Comparison of ENCODE assay signal across 8 mouse cellular contexts in the genomic region with DNA sequence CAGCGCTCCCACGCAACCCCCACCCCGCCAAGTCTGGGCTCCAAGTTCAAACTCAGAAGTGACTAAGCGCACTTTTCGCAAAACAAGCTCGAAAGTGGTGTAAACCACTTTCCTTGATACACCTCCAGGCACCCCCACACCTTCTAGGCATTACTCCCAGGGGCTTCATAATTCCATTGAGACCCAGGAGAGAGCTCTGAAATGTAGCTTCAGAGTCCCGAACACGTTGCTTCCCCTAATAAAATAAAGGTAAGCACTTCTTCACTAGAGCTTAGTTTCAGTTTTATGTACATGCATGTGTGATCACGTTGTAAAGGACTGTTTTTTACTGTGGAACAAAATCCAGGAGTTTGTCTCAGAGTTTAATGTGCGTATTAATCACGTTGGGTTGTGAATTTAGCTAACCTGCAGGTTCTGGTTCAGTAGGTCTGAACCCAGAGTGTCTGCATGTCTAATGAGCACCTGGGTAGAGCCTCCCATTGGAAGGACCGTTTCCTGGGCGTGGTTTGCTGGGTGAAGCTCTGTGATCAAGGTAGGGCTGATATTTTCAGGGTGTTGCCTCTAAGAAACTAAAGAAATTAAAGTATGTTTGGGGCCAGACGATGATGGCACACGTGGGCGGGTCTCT. TPM values are rescaled to one million over a fixed set of nuclear protein-coding genes. Genes with fewer than 3 reads are reported as not detected.
DNase-seq lines count a peak whose midpoint lies in the region; ATAC-seq lines count a peak whose summit lies in the region.

No protein-coding gene starts in this region.

- H3K27me3 ChIP-seq in forebrain, embryonic 16.5 days (replicated peaks; ENCODE audit: control insufficient read depth, insufficient read depth, low read length) = peaks cover 8% of the 10 kb centered on the region
- no peaks in the 10 kb centered on the region for H3K27me3 ChIP-seq in lung, embryonic 15.5 days

- peaks cover 10% of the 10 kb centered on the region for H3K4me1 ChIP-seq in forebrain, embryonic 16.5 days (replicated peaks; ENCODE audit: control insufficient read depth, insufficient read depth, low read length)
- H3K4me1 ChIP-seq in lung, embryonic 15.5 days = peaks cover 30% of the 10 kb centered on the region

- H3K9me3 ChIP-seq in forebrain, embryonic 16.5 days (ENCODE audit: control insufficient read depth, low read length) = no peaks in the 10 kb centered on the region
- no peaks in the 10 kb centered on the region for H3K9me3 ChIP-seq in lung, embryonic 15.5 days

- DNase-seq in 416B (ENCODE audit: low read depth) = peak; percentile 68
- peak; percentile 43 for DNase-seq in adipocyte (ENCODE audit: low spot score)
- DNase-seq in kidney, adult 11 months = peak; percentile 85
- DNase-seq in spleen, adult 12 weeks (ENCODE audit: low spot score) = peak; percentile 59
- DNase-seq in cerebellum, adult 9-10 months = no peak
- DNase-seq in retina, embryonic 14.5 days (ENCODE audit: low spot score) = no peak

- H3K9ac ChIP-seq in forebrain, embryonic 16.5 days (replicated peaks; ENCODE audit: low read depth, low read length) = peak overlapping the region; percentile 57; the same call in 1 of the 2 replicates
- peak overlapping the region; percentile 84 for H3K9ac ChIP-seq in lung, embryonic 15.5 days

- H3K4me2 ChIP-seq in forebrain, embryonic 16.5 days (ENCODE audit: low read length) = peak overlapping the region; percentile 88
- H3K4me2 ChIP-seq in lung, embryonic 15.5 days = peak overlapping the region; percentile 70

- WGBS in forebrain, embryonic 16.5 days = 14% methylated on average over 16 of the region's 16 CpGs
- WGBS in lung, embryonic 15.5 days = 10% methylated on average over 16 of the region's 16 CpGs

- peak overlapping the region; percentile 57 for H3K4me3 ChIP-seq in forebrain, embryonic 16.5 days (replicated peaks; ENCODE audit: low read length)
- H3K4me3 ChIP-seq in lung, embryonic 15.5 days = peak overlapping the region; percentile 79

- no peak for ATAC-seq in forebrain, embryonic 16.5 days
- peak; percentile 8; the same call in 1 of the 2 replicates for ATAC-seq in lung, embryonic 15.5 days (ENCODE audit: borderline replicate concordance, extremely low read depth, low FRiP score, low TSS enrichment)

- H3K36me3 ChIP-seq in forebrain, embryonic 16.5 days (ENCODE audit: control insufficient read depth, insufficient read depth) = no peaks in the 10 kb centered on the region
- H3K36me3 ChIP-seq in lung, embryonic 15.5 days = no peaks in the 10 kb centered on the region

- no peak overlapping the region for H3K27ac ChIP-seq in forebrain, embryonic 16.5 days (ENCODE audit: low read length)
- H3K27ac ChIP-seq in lung, embryonic 15.5 days = peak overlapping the region; percentile 97

RNA-seq across cellular contexts. Expression of gene Tgfbr2, which starts 0.4 kb away (rescaled TPM):
- polyA plus RNA-seq in forebrain, embryonic 16.5 days (2015; fragmentation: Nextera tagmentation; extraction: Ambion mirVana) = 6.5 and 8.8 TPM in 2 replicates
- polyA plus RNA-seq in lung, embryonic 15.5 days (2015; fragmentation: Nextera tagmentation; extraction: Ambion mirVana) = 51.4 and 53.1 TPM in 2 replicates

Comparison
In these comparisons a context has a peak if more than half of its experiments do, and no peak if none do; other contexts are left out.
1. DNase-seq: peak in 416B (single experiment), adipocyte (single experiment), kidney, adult 11 months (single experiment) and spleen, adult 12 weeks (single experiment); none in cerebellum, adult 9-10 months (single experiment) and retina, embryonic 14.5 days (single experiment).